Mouse (Mus musculus): ENCODE data around the gene Trim9.

Gene Trim9

GRCm38 (mm10) chr12:70212501-70212900, 134.9 kb downstream of the Trim9 start:
- DNase-seq (ENCODE audit: low spot score) = no peak

GRCm38 (mm10) chr12:70208214-70208613, 139.2 kb downstream of the Trim9 start:
- DNase-seq (ENCODE audit: low spot score) = no peak

GRCm38 (mm10) chr12:70204433-70204832, 143.0 kb downstream of the Trim9 start:
- DNase-seq (ENCODE audit: low spot score) = no peak

- no peak for DNase-seq (ENCODE audit: low spot score)
Measured at GRCm38 (mm10) chr12:70201926-70202529, 145.4 kb downstream of the Trim9 start.

- no peak for DNase-seq (ENCODE audit: low spot score)
Measured at GRCm38 (mm10) chr12:70196341-70196740, 151.1 kb downstream of the Trim9 start.

- DNase-seq (ENCODE audit: low spot score) = no peak
Measured at GRCm38 (mm10) chr12:70195426-70195825, 152.0 kb downstream of the Trim9 start.

Data from left cerebral cortex, adult 11 months (tissue).